8 mouse cellular contexts compared by ENCODE assay signal in genomic region chr11:96407191-96408072, GRCm38 (mm10). TPM values are rescaled to one million over a fixed set of nuclear protein-coding genes. Genes with fewer than 3 reads are reported as not detected.
DNase-seq lines count a peak whose midpoint lies in the region; ATAC-seq and TF ChIP-seq lines count a peak whose summit lies in the region.

No protein-coding gene starts in this region.

- H3K4me2 ChIP-seq in lung, embryonic 14.5 days = peak overlapping the region; percentile 62

- peak; percentile 85 for ATAC-seq in lung, embryonic 14.5 days (ENCODE audit: insufficient read depth)

- peaks cover 87% of the 10 kb centered on the region for H3K27me3 ChIP-seq in embryonic facial prominence, embryonic 10.5 days (replicated peaks; ENCODE audit: low read depth, poor library complexity, severe bottlenecking)
- no peaks in the 10 kb centered on the region for H3K27me3 ChIP-seq in lung, embryonic 14.5 days (ENCODE audit: insufficient read depth, low read length)

- 11% methylated on average over 36 of the region's 36 CpGs for WGBS in embryonic facial prominence, embryonic 10.5 days
- WGBS in lung, embryonic 14.5 days = 4% methylated on average over 36 of the region's 36 CpGs
- WGBS in olfactory bulb, adult 2 months = 18% methylated on average over 36 of the region's 36 CpGs

- peak overlapping the region; percentile 52 for H3K9ac ChIP-seq in lung, embryonic 14.5 days

- no peaks in the 10 kb centered on the region for H3K9me3 ChIP-seq in embryonic facial prominence, embryonic 10.5 days
- no peaks in the 10 kb centered on the region for H3K9me3 ChIP-seq in lung, embryonic 14.5 days (ENCODE audit: low read depth, low read length)

- H3K27ac ChIP-seq in embryonic facial prominence, embryonic 10.5 days (replicated peaks) = no peak overlapping the region
- peak overlapping the region; percentile 85 for H3K27ac ChIP-seq in lung, embryonic 14.5 days (ENCODE audit: low read depth)
- H3K27ac ChIP-seq in olfactory bulb, adult 2 months (ENCODE audit: insufficient read depth, low read depth, low read length) = no peak overlapping the region

- peaks cover 19% of the 10 kb centered on the region for H3K4me1 ChIP-seq in embryonic facial prominence, embryonic 10.5 days
- H3K4me1 ChIP-seq in lung, embryonic 14.5 days (ENCODE audit: insufficient read depth) = peaks cover 33% of the 10 kb centered on the region
- H3K4me1 ChIP-seq in olfactory bulb, adult 2 months (ENCODE audit: control insufficient read depth, insufficient read depth, low read length) = peaks cover 8% of the 10 kb centered on the region; the same call in 1 of the 2 replicates

- H3K4me3 ChIP-seq in embryonic facial prominence, embryonic 10.5 days = peak overlapping the region; percentile 40
- peak overlapping the region; percentile 23 for H3K4me3 ChIP-seq in lung, embryonic 14.5 days (ENCODE audit: low read depth, low read length)
- H3K4me3 ChIP-seq in olfactory bulb, adult 2 months (ENCODE audit: insufficient read depth, low read depth, low read length) = no peak overlapping the region

- TF ChIP-seq POLR2A in olfactory bulb, adult 2 months (IDR thresholded peaks at IDR 0.05; ENCODE audit: insufficient read depth, low read depth, low read length) = no peak

- peak; percentile 93 for TF ChIP-seq CTCF in lung, embryonic 14.5 days (IDR thresholded peaks at IDR 0.05; ENCODE audit: low read depth)
- TF ChIP-seq CTCF in olfactory bulb, adult 2 months (IDR thresholded peaks at IDR 0.05; ENCODE audit: insufficient read depth, low read depth, low read length) = peak; percentile 67; the same call in 1 of the 2 replicates

- H3K36me3 ChIP-seq in embryonic facial prominence, embryonic 10.5 days (replicated peaks) = no peaks in the 10 kb centered on the region
- H3K36me3 ChIP-seq in lung, embryonic 14.5 days (ENCODE audit: insufficient read depth) = no peaks in the 10 kb centered on the region

- peak; percentile 12 for DNase-seq in layer of hippocampus, adult 11-12 months (ENCODE audit: low spot score)
- DNase-seq in layer of hippocampus, adult 9-11 months = no peak
- peak; percentile 79 for DNase-seq in embryonic facial prominence, embryonic 10.5 days (ENCODE audit: low spot score)
- DNase-seq in heart, adult 9 months (ENCODE audit: low spot score in 2 of 2) = peak; percentile 16 to 53
- peak; percentile 78 to 86 for DNase-seq in kidney, adult 8-10 months
- peak; percentile 93 for DNase-seq in lung, embryonic 14.5 days
- peak; percentile 63 for DNase-seq in thymus, postnatal 0 days (ENCODE audit: low spot score)

RNA-seq across cellular contexts. Expression of gene Hoxb1, which starts 41.9 kb away (rescaled TPM):
- 1.2 and 7.1 TPM in 2 replicates for polyA plus RNA-seq in embryonic facial prominence, embryonic 10.5 days (2016; fragmentation: Nextera tagmentation; extraction: Ambion mirVana)
- 0.08 TPM in 1 of 2 replicates, not detected in the other for polyA plus RNA-seq in lung, embryonic 14.5 days (2014; fragmentation: Nextera tagmentation; extraction: Ambion mirVana)
- polyA plus RNA-seq in olfactory bulb, adult 2 months (2012; ENCODE audit: insufficient read depth, insufficient read length, low replicate concordance, missing spikeins) = not detected in 2 replicates
- polyA plus RNA-seq in thymus, postnatal 0 days (2015; fragmentation: Nextera tagmentation; extraction: Ambion mirVana) = not detected in 2 replicates

RNA-seq across cellular contexts. Expression of gene Skap1, which starts 57.0 kb away (rescaled TPM):
- polyA plus RNA-seq in embryonic facial prominence, embryonic 10.5 days (2016; fragmentation: Nextera tagmentation; extraction: Ambion mirVana) = 0.19 and 0.46 TPM in 2 replicates
- polyA plus RNA-seq in lung, embryonic 14.5 days (2014; fragmentation: Nextera tagmentation; extraction: Ambion mirVana) = 0.96 and 1.1 TPM in 2 replicates
- not detected in 2 replicates for polyA plus RNA-seq in olfactory bulb, adult 2 months (2012; ENCODE audit: insufficient read depth, insufficient read length, low replicate concordance, missing spikeins)
- 376 and 450 TPM in 2 replicates for polyA plus RNA-seq in thymus, postnatal 0 days (2015; fragmentation: Nextera tagmentation; extraction: Ambion mirVana)

RNA-seq across cellular contexts. Expression of gene Hoxb2, which starts 57.1 kb away (rescaled TPM):
- polyA plus RNA-seq in embryonic facial prominence, embryonic 10.5 days (2016; fragmentation: Nextera tagmentation; extraction: Ambion mirVana) = 5.8 and 17.0 TPM in 2 replicates
- polyA plus RNA-seq in lung, embryonic 14.5 days (2014; fragmentation: Nextera tagmentation; extraction: Ambion mirVana) = 48.9 and 51.6 TPM in 2 replicates
- not detected in 2 replicates for polyA plus RNA-seq in olfactory bulb, adult 2 months (2012; ENCODE audit: insufficient read depth, insufficient read length, low replicate concordance, missing spikeins)
- polyA plus RNA-seq in thymus, postnatal 0 days (2015; fragmentation: Nextera tagmentation; extraction: Ambion mirVana) = 1.3 and 1.4 TPM in 2 replicates
